9 mouse cellular contexts compared by ENCODE assay signal in genomic region chr19:38639805-38640204, GRCm38 (mm10).
DNase-seq lines count a peak whose midpoint lies in the region; ATAC-seq and TF ChIP-seq lines count a peak whose summit lies in the region.
"Had no signal": no experiment of that assay in that cellular context is flagged by ENCODE, and none has a peak within 500 bp of the region (broad histone marks: within the 10 kb centered on the region; RNA-seq: fewer than 3 reads in every experiment).

No protein-coding gene starts in this region.

- H3K9ac ChIP-seq in midbrain, postnatal 0 days (replicated peaks; ENCODE audit: low read length, poor library complexity, severe bottlenecking) = no peak overlapping the region
- H3K9ac ChIP-seq in midbrain, embryonic 14.5 days (replicated peaks; ENCODE audit: low read length) = no peak overlapping the region
- H3K9ac ChIP-seq in stomach, postnatal 0 days (ENCODE audit: low read length) = no peak overlapping the region
- H3K9ac ChIP-seq: stomach, embryonic 15.5 days had no signal

- peak; percentile 48 for DNase-seq in adrenal gland, adult 2 months
- no peak for DNase-seq in adrenal gland, adult 8-10 months
- peak; percentile 62 for DNase-seq in midbrain, postnatal 0 days (ENCODE audit: low spot score)
- DNase-seq in midbrain, embryonic 14.5 days = no peak
- DNase-seq in kidney, postnatal 14 days = peak; percentile 19
- DNase-seq in stomach, postnatal 0 days (ENCODE audit: low spot score) = no peak
- DNase-seq in thymus, adult 2 months = no peak
- no peak for DNase-seq in neural tube, embryonic 10.5 days (ENCODE audit: extremely low spot score, low spot score)

- H3K36me3 ChIP-seq in midbrain, postnatal 0 days (ENCODE audit: insufficient read depth, low read length) = no peaks in the 10 kb centered on the region
- H3K36me3 ChIP-seq in midbrain, embryonic 14.5 days (ENCODE audit: control insufficient read depth, insufficient read depth, low read length) = no peaks in the 10 kb centered on the region
- no peaks in the 10 kb centered on the region for H3K36me3 ChIP-seq in stomach, postnatal 0 days (ENCODE audit: control insufficient read depth, insufficient read depth, low read length)
- no peaks in the 10 kb centered on the region for H3K36me3 ChIP-seq in thymus, adult 2 months (ENCODE audit: control insufficient read depth, insufficient read depth, low read length)
- H3K36me3 ChIP-seq: stomach, embryonic 15.5 days had no signal

- no peaks in the 10 kb centered on the region for H3K9me3 ChIP-seq in midbrain, postnatal 0 days (ENCODE audit: low read length)
- H3K9me3 ChIP-seq in midbrain, embryonic 14.5 days (ENCODE audit: control insufficient read depth, low read length) = no peaks in the 10 kb centered on the region
- no peaks in the 10 kb centered on the region for H3K9me3 ChIP-seq in stomach, postnatal 0 days (ENCODE audit: control insufficient read depth, low read length)
- H3K9me3 ChIP-seq: stomach, embryonic 15.5 days had no signal

- TF ChIP-seq POLR2A in thymus, adult 2 months (IDR thresholded peaks at IDR 0.05; ENCODE audit: control insufficient read depth, extremely low read depth, insufficient read depth, low read length, poor library complexity) = no peak

- no peak overlapping the region for H3K4me3 ChIP-seq in midbrain, postnatal 0 days (ENCODE audit: low read depth, low read length)
- no peak overlapping the region for H3K4me3 ChIP-seq in midbrain, embryonic 14.5 days (replicated peaks; ENCODE audit: low read depth, low read length)
- no peak overlapping the region for H3K4me3 ChIP-seq in stomach, postnatal 0 days (ENCODE audit: low read depth, low read length)
- no peak overlapping the region for H3K4me3 ChIP-seq in thymus, adult 2 months (ENCODE audit: control insufficient read depth, insufficient read depth, low read length)
- H3K4me3 ChIP-seq: stomach, embryonic 15.5 days had no signal

- no peaks in the 10 kb centered on the region for H3K27me3 ChIP-seq in midbrain, postnatal 0 days (ENCODE audit: insufficient read depth, low read length)
- H3K27me3 ChIP-seq in midbrain, embryonic 14.5 days (ENCODE audit: control insufficient read depth, insufficient read depth, low read length) = no peaks in the 10 kb centered on the region
- H3K27me3 ChIP-seq in stomach, postnatal 0 days (ENCODE audit: control insufficient read depth, insufficient read depth, low read length) = no peaks in the 10 kb centered on the region
- H3K27me3 ChIP-seq in thymus, adult 2 months (ENCODE audit: control insufficient read depth, insufficient read depth, low read length) = no peaks in the 10 kb centered on the region
- H3K27me3 ChIP-seq: stomach, embryonic 15.5 days had no signal

- TF ChIP-seq CTCF in midbrain, postnatal 0 days (IDR thresholded peaks at IDR 0.05) = no peak
- TF ChIP-seq CTCF in stomach, postnatal 0 days (IDR thresholded peaks at IDR 0.05; ENCODE audit: low read depth) = no peak
- TF ChIP-seq CTCF in thymus, adult 2 months (IDR thresholded peaks at IDR 0.05; ENCODE audit: borderline replicate concordance, control insufficient read depth, extremely low read depth, insufficient read depth, low read length, poor library complexity) = no peak

- H3K4me1 ChIP-seq in midbrain, postnatal 0 days (ENCODE audit: insufficient read depth, low read length) = 0 out of 2 replicates have a peak, but pooled peaks cover 3% of the 10 kb centered on the region
- H3K4me1 ChIP-seq in midbrain, embryonic 14.5 days (ENCODE audit: control insufficient read depth, insufficient read depth, low read length) = no peaks in the 10 kb centered on the region
- H3K4me1 ChIP-seq in stomach, postnatal 0 days (replicated peaks; ENCODE audit: control insufficient read depth, insufficient read depth) = no peaks in the 10 kb centered on the region
- no peaks in the 10 kb centered on the region for H3K4me1 ChIP-seq in thymus, adult 2 months (replicated peaks; ENCODE audit: control insufficient read depth, insufficient read depth, low read length)
- H3K4me1 ChIP-seq: stomach, embryonic 15.5 days had no signal

- TF ChIP-seq EP300 in stomach, postnatal 0 days (optimal IDR thresholded peaks at IDR 0.05) = no peak

- H3K27ac ChIP-seq in midbrain, postnatal 0 days (ENCODE audit: low read depth, low read length) = no peak overlapping the region
- H3K27ac ChIP-seq in midbrain, embryonic 14.5 days (replicated peaks; ENCODE audit: low read depth, low read length) = no peak overlapping the region
- no peak overlapping the region for H3K27ac ChIP-seq in stomach, postnatal 0 days (replicated peaks)
- H3K27ac ChIP-seq in thymus, adult 2 months (ENCODE audit: control insufficient read depth, insufficient read depth, low read length) = no peak overlapping the region
- H3K27ac ChIP-seq: stomach, embryonic 15.5 days had no signal

- no peak overlapping the region for H3K4me2 ChIP-seq in midbrain, postnatal 0 days (ENCODE audit: low read depth, low read length, poor library complexity, severe bottlenecking)
- no peak overlapping the region for H3K4me2 ChIP-seq in midbrain, embryonic 14.5 days (ENCODE audit: low read length)
- H3K4me2 ChIP-seq in stomach, postnatal 0 days (replicated peaks; ENCODE audit: low read depth) = no peak overlapping the region
- H3K4me2 ChIP-seq: stomach, embryonic 15.5 days had no signal

- 58% methylated on average over 3 of the region's 3 CpGs for WGBS in midbrain, postnatal 0 days
- WGBS in midbrain, embryonic 14.5 days = 74% methylated on average over 3 of the region's 3 CpGs
- 38% methylated on average over 3 of the region's 3 CpGs for WGBS in stomach, postnatal 0 days
- WGBS in thymus, adult 2 months = 59% methylated on average over 3 of the region's 3 CpGs

- no peak for ATAC-seq in midbrain, postnatal 0 days (ENCODE audit: low FRiP score)
- ATAC-seq in midbrain, embryonic 14.5 days (ENCODE audit: low FRiP score, low TSS enrichment) = no peak
- ATAC-seq in stomach, postnatal 0 days (ENCODE audit: low FRiP score, low TSS enrichment) = peak; percentile 20; the same call in 1 of the 2 replicates

Comparison
In these comparisons a context has a peak if more than half of its experiments do, and no peak if none do; other contexts are left out.
1. DNase-seq: peak in adrenal gland, adult 2 months (single experiment), midbrain, postnatal 0 days (single experiment) and kidney, postnatal 14 days (single experiment); none in adrenal gland, adult 8-10 months (single experiment), midbrain, embryonic 14.5 days (single experiment), stomach, postnatal 0 days (single experiment), thymus, adult 2 months (single experiment) and neural tube, embryonic 10.5 days (single experiment).